Mouse (Mus musculus) liver, embryonic 14.5 days (tissue): ENCODE measurements at regions not wholly inside any gene's neighbourhood (a gene's known extent, or its start where the extent isn't known, plus 50 kb on each side); places are given as distances from the start of the nearest gene placed in this dataset.

Source experiments
- CTCF ChIP-seq: IDR thresholded peaks from 2 replicates; pipeline ENCODE4 v1.5.1; 2016; ENCODE audit warnings: antibody characterized with exemption, low read depth, control low read depth
- EP300 ChIP-seq: IDR thresholded peaks from 2 replicates; pipeline ENCODE4 v1.6.1; 2016; ENCODE audit warnings: antibody characterized with exemption, low read depth

GRCm38 (mm10) chr12:94737263-94737662 is 954.8 kb upstream of the Flrt2 start:
- TF ChIP-seq CTCF (no peak), EP300 (no peak)
